Comparison of ENCODE assay signal across 8 mouse cellular contexts in the genomic region with DNA sequence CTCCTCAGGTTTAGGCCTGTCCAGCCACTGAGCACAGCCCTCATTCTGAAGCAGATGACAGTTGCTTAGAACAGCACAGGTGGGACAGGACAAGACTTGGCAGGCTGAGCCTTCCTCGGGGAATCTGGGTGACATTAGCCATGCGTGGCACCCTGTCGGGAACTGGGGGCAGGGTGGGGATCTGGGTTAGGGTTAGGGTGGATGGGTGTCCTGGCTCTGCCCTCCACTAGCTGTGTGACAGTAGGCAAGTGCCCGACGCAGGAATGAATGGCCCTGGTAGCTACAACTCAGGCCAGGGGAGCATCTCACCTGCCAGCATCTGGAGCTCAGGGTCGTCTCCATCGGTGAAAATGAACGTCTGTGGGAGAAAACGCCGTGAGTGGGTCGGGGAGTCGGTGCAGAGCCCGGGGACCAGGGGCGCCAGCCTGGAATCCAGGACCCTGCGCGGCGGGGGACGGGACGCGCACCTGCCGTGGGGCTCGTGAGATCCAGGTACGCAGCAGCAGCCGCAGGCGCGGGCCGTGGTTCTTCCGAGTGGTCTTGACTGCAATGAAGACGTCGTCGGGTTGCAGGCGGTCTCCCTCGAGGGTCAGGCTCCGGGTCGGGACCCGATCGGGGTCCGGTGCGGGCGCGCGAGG. TPM values are rescaled to one million over a fixed set of nuclear protein-coding genes. Genes with fewer than 3 reads are reported as not detected.
A peak's percentile ranks its signal among the peaks of the same experiment; 100 is the strongest.
DNase-seq lines count a peak whose midpoint lies in the region; ATAC-seq and TF ChIP-seq lines count a peak whose summit lies in the region.

No protein-coding gene starts in this region.

- H3K9me3 ChIP-seq in midbrain, embryonic 15.5 days, result no peaks in the 10 kb centered on the region

- DNase-seq in adrenal gland, postnatal 25 days, result peak; percentile 18
- no peak for DNase-seq in adrenal gland, adult 2 months
- DNase-seq in spleen, adult 2 months (ENCODE audit: low read depth in 1 of 2, low spot score in 2 of 2), result no peak
- DNase-seq in spleen, postnatal 36 days (ENCODE audit: low spot score in 2 of 2), result no peak
- DNase-seq in induced T-regulatory cell, adult 2 months (ENCODE audit: low read depth), result peak; percentile 28
- no peak for DNase-seq in embryo, embryonic 10.5 days (ENCODE audit: low spot score)
- DNase-seq in layer of hippocampus, adult 9-11 months, result no peak

- H3K4me1 ChIP-seq in spleen, adult 2 months (ENCODE audit: control insufficient read depth, insufficient read depth, insufficient read length), result peaks cover 9% of the 10 kb centered on the region
- H3K4me1 ChIP-seq in midbrain, embryonic 15.5 days, result peaks cover 27% of the 10 kb centered on the region

- peaks cover 7% of the 10 kb centered on the region for H3K36me3 ChIP-seq in spleen, adult 2 months (ENCODE audit: control insufficient read depth, insufficient read depth, low read length)
- H3K36me3 ChIP-seq in midbrain, embryonic 15.5 days (replicated peaks), result peaks cover 23% of the 10 kb centered on the region; the same call in 1 of the 2 replicates

- no peak for TF ChIP-seq POLR2A in spleen, adult 2 months (IDR thresholded peaks at IDR 0.05; ENCODE audit: low read depth, low read length)

- H3K9ac ChIP-seq in midbrain, embryonic 15.5 days, result peak overlapping the region; percentile 97

- H3K27ac ChIP-seq in spleen, adult 2 months (ENCODE audit: insufficient read depth, low read length), result peak overlapping the region; percentile 61
- H3K27ac ChIP-seq in midbrain, embryonic 15.5 days, result peak overlapping the region; percentile 85

- no peak for TF ChIP-seq CTCF in spleen, adult 2 months (IDR thresholded peaks at IDR 0.05; ENCODE audit: extremely low read depth, insufficient read depth, insufficient read length, insufficient replicate concordance)

- peak overlapping the region; percentile 97 for H3K4me2 ChIP-seq in midbrain, embryonic 15.5 days

- 3% methylated on average over 42 of the region's 42 CpGs for WGBS in spleen, adult 2 months
- 1% methylated on average over 38 of the region's 42 CpGs for WGBS in midbrain, embryonic 15.5 days

- ATAC-seq in midbrain, embryonic 15.5 days (replicated peaks), result peak; percentile 61

- no peaks in the 10 kb centered on the region for H3K27me3 ChIP-seq in spleen, adult 2 months (ENCODE audit: control insufficient read depth, insufficient read depth, low read length)
- no peaks in the 10 kb centered on the region for H3K27me3 ChIP-seq in midbrain, embryonic 15.5 days (replicated peaks)

- H3K4me3 ChIP-seq in spleen, adult 2 months (ENCODE audit: extremely low read depth, insufficient read depth, insufficient read length), result peak overlapping the region; percentile 96
- peak overlapping the region; percentile 95 for H3K4me3 ChIP-seq in midbrain, embryonic 15.5 days

RNA-seq across cellular contexts. Expression of a gene that starts 0.5 kb away (rescaled TPM):
- 21.3 and 23.9 TPM in 2 replicates for total RNA-seq in adrenal gland, postnatal 25 days (2021)
- total RNA-seq in adrenal gland, adult 2 months (2021), result 10 to 100 TPM; 18.3 to 20.9 TPM
- 91.6 and 95.4 TPM in 2 replicates for polyA plus RNA-seq in adrenal gland, adult 2 months (2012; rRNA removed)
- polyA plus RNA-seq in spleen, adult 2 months (2012; rRNA removed), result 27.5 and 32.9 TPM in 2 replicates
- polyA plus RNA-seq in midbrain, embryonic 15.5 days (2015; fragmentation: Nextera tagmentation; extraction: Ambion mirVana), result 137 and 138 TPM in 2 replicates

RNA-seq across cellular contexts. Expression of a gene that starts 0.5 kb away (rescaled TPM):
- total RNA-seq in adrenal gland, postnatal 25 days (2021), result 120 and 131 TPM in 2 replicates
- total RNA-seq in adrenal gland, adult 2 months (2021), result 100 to 1,000 TPM; 113 to 141 TPM
- polyA plus RNA-seq in adrenal gland, adult 2 months (2012; rRNA removed), result 161 and 178 TPM in 2 replicates
- polyA plus RNA-seq in spleen, adult 2 months (2012; rRNA removed), result 84.9 and 88.9 TPM in 2 replicates
- polyA plus RNA-seq in midbrain, embryonic 15.5 days (2015; fragmentation: Nextera tagmentation; extraction: Ambion mirVana), result 296 and 300 TPM in 2 replicates

RNA-seq across cellular contexts. Expression of a gene that starts 12.7 kb away (rescaled TPM):
- 62.7 and 65.8 TPM in 2 replicates for total RNA-seq in adrenal gland, postnatal 25 days (2021)
- 10 to 100 TPM; 56.0 to 62.0 TPM for total RNA-seq in adrenal gland, adult 2 months (2021)
- 43.8 and 53.7 TPM in 2 replicates for polyA plus RNA-seq in adrenal gland, adult 2 months (2012; rRNA removed)
- polyA plus RNA-seq in spleen, adult 2 months (2012; rRNA removed), result 35.0 and 39.4 TPM in 2 replicates
- polyA plus RNA-seq in midbrain, embryonic 15.5 days (2015; fragmentation: Nextera tagmentation; extraction: Ambion mirVana), result 48.2 and 48.5 TPM in 2 replicates

RNA-seq across cellular contexts. Expression of a gene that starts 21.0 kb away (rescaled TPM):
- 11.4 and 18.7 TPM in 2 replicates for total RNA-seq in adrenal gland, postnatal 25 days (2021)
- total RNA-seq in adrenal gland, adult 2 months (2021), result 10 to 100 TPM in 1 of 2 experiments, 1 to 10 TPM in 1; 5.5 to 12.3 TPM
- 2.8 and 6.6 TPM in 2 replicates for polyA plus RNA-seq in adrenal gland, adult 2 months (2012; rRNA removed)
- polyA plus RNA-seq in spleen, adult 2 months (2012; rRNA removed), result 0.67 and 0.84 TPM in 2 replicates
- polyA plus RNA-seq in midbrain, embryonic 15.5 days (2015; fragmentation: Nextera tagmentation; extraction: Ambion mirVana), result 1.7 and 2.9 TPM in 2 replicates

RNA-seq across cellular contexts. Expression of a gene that starts 40.8 kb away (rescaled TPM):
- 1,301 and 1,518 TPM in 2 replicates for total RNA-seq in adrenal gland, postnatal 25 days (2021)
- total RNA-seq in adrenal gland, adult 2 months (2021), result 1,000 to 10,000 TPM in 1 of 2 experiments, 100 to 1,000 TPM in 1; 505 to 2,290 TPM
- 7,384 and 9,917 TPM in 2 replicates for polyA plus RNA-seq in adrenal gland, adult 2 months (2012; rRNA removed)
- 151 and 179 TPM in 2 replicates for polyA plus RNA-seq in spleen, adult 2 months (2012; rRNA removed)
- 102 and 107 TPM in 2 replicates for polyA plus RNA-seq in midbrain, embryonic 15.5 days (2015; fragmentation: Nextera tagmentation; extraction: Ambion mirVana)

Comparison
In these comparisons a context has a peak if more than half of its experiments do, and no peak if none do; other contexts are left out.
1. DNase-seq: peak in adrenal gland, postnatal 25 days (single experiment) and induced T-regulatory cell, adult 2 months (single experiment); none in adrenal gland, adult 2 months (single experiment), spleen, adult 2 months (0 of 2), spleen, postnatal 36 days (0 of 2), embryo, embryonic 10.5 days (single experiment) and layer of hippocampus, adult 9-11 months (single experiment).